In genomic region chr6:3389995-3390394, GRCm38 (mm10) we compare ENCODE assay signal across 18 mouse cellular contexts.
"Had no signal": no experiment of that assay in that cellular context is flagged by ENCODE, and none has a peak within 500 bp of the region (broad histone marks: within the 10 kb centered on the region; RNA-seq: fewer than 3 reads in every experiment).

No protein-coding gene starts in this region.

- H3K27me3 ChIP-seq: limb, embryonic 12.5 days; liver, embryonic 13.5 days; lung, embryonic 15.5 days; megakaryocyte, embryonic 14.5 days; midbrain, embryonic 15.5 days; neural tube, embryonic 12.5 days had no signal

- H3K4me2 ChIP-seq: limb, embryonic 12.5 days; liver, embryonic 13.5 days; lung, embryonic 15.5 days; midbrain, embryonic 11.5 days; midbrain, embryonic 15.5 days; neural tube, embryonic 12.5 days had no signal

- H3K4me1 ChIP-seq: limb, embryonic 12.5 days; liver, embryonic 13.5 days; lung, embryonic 15.5 days; midbrain, embryonic 15.5 days; neural tube, embryonic 12.5 days had no signal

- H3K9ac ChIP-seq: limb, embryonic 12.5 days; liver, embryonic 13.5 days; liver, postnatal 0 days; lung, embryonic 15.5 days; midbrain, embryonic 15.5 days; neural tube, embryonic 12.5 days had no signal

- ATAC-seq: hindbrain, postnatal 0 days; liver, postnatal 0 days; midbrain, embryonic 15.5 days had no signal

- H3K36me3 ChIP-seq: limb, embryonic 12.5 days; liver, embryonic 13.5 days; lung, embryonic 15.5 days; midbrain, embryonic 15.5 days; neural tube, embryonic 12.5 days had no signal

- H3K4me3 ChIP-seq: limb, embryonic 12.5 days; liver, embryonic 13.5 days; lung, embryonic 15.5 days; megakaryocyte, embryonic 14.5 days; midbrain, embryonic 15.5 days; neural tube, embryonic 12.5 days had no signal

- H3K9me3 ChIP-seq: limb, embryonic 12.5 days; liver, embryonic 13.5 days; lung, embryonic 15.5 days; megakaryocyte, embryonic 14.5 days; midbrain, embryonic 15.5 days; neural tube, embryonic 12.5 days had no signal

- H3K27ac ChIP-seq: hindbrain, postnatal 0 days; limb, embryonic 12.5 days; liver, embryonic 13.5 days; lung, embryonic 15.5 days; macrophage; midbrain, embryonic 15.5 days; neural tube, embryonic 12.5 days had no signal

- DNase-seq: layer of hippocampus, adult 9-11 months; layer of hippocampus, postnatal 36 days; liver; liver, embryonic 13.5 days; liver, postnatal 0 days; lung, postnatal 14 days; right cerebral cortex, postnatal 4 days; spleen, adult 18-20 months; thymus, adult 18-20 months; thymus, postnatal 25 days had no signal
